Mouse (Mus musculus) adrenal gland, postnatal 10 days (tissue): ENCODE data around the gene Sspo. TPM values are rescaled to one million over a fixed set of nuclear protein-coding genes. Genes with fewer than 3 reads are reported as not detected.
"Not testable (repeated sequence)": the region's sequence is repeated elsewhere in the genome, so short reads cannot be mapped to it uniquely, and the experiment has no call there.

Source experiments
- DNase-seq: peaks from one replicate; pipeline ENCODE4 v3.0.0; 2021; ENCODE audit warnings: mixed read lengths
- total RNA-seq, 2 experiments: library from RNA; stranded (reverse); gene quantifications; 2 replicates each; pipeline ENCODE4 v1.2.3; 2021

Gene Sspo
- total RNA-seq, 2 experiments from 2014 or later, result 1.5 to 2.9 TPM

DNA sequence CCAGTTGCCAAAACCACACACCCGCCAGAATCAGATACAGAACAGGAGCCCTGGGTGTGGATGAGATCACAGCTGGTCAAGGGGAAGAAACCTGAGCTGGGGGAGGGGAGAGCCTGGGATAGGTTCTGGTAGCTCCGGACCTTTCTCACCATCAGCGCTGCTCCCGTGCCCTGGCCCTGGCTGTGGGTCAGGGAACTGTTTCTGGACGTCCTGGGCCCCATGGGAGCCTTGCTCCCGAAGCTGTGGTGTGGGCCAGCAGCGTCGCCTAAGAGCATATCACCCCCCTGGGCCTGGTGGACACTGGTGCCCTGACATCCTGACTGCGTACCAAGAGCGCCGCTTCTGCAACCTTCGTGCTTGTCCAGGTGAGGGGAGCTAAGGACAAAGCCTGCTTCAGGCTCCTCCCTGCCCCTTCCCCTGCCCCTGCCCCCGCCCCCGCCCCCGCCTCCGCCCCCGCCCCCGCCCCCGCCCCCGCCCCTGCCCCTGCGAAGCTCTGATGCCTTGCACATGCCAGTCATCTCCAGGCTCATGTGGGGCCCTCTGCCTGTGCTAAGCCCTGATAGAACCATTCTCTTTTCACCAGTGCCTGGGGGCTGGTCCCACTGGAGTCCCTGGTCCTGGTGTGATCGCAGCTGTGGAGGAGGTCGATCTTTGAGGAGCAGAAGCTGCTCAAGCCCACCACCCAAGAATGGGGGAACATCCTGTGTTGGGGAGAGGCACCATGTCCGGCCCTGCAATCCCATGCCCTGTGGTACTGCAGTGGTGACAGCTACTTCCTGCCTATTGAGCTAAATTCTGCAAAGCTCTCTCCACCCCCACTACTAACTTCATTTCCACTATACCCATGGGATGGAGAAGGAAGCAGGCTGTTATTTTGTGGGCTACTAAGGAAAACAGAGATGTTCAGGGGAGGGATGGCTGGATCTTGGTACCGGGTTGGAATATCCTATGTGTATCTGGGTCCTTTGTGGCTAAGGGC, 40.0 kb downstream of the Sspo start:
- DNase-seq, result peak; percentile 49

DNA sequence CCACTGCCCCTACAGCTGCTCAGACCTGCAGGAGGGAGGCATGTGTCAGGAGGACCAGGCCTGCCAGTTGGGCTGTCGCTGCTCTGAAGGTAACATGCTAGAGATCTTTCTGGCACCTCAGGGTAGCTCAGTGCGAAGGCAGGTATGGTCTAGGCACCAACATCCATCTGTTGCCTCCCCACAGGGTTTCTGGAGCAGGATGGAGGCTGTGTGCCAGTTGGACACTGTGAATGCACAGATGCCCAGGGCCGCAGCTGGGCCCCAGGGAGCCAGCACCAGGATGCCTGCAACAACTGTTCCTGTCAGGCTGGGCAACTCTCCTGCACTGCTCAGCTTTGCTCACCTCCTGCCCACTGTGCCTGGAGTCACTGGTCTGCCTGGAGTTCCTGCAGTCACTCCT, 41.7 kb downstream of the Sspo start:
- DNase-seq, result peak; percentile 42

DNA sequence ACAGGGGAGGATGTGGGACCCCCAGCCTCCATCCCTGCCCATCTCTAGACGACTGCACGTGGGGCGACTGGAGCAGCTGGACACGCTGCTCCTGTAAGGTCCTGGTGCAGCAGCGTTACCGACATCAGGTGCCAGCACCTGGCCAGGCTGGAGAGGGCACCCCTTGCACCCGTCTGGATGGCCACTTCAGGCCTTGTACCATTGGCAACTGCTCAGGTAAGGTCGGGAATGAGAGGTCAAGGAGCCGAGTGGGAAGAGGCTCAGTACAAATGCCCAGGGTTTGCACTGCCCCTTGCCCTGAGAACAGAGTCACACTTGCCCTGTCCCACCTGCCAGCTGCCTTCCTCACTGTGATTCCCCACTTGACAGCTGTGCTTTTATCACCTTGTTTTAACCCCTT, 43.3 kb downstream of the Sspo start:
- DNase-seq, result no peak

DNA sequence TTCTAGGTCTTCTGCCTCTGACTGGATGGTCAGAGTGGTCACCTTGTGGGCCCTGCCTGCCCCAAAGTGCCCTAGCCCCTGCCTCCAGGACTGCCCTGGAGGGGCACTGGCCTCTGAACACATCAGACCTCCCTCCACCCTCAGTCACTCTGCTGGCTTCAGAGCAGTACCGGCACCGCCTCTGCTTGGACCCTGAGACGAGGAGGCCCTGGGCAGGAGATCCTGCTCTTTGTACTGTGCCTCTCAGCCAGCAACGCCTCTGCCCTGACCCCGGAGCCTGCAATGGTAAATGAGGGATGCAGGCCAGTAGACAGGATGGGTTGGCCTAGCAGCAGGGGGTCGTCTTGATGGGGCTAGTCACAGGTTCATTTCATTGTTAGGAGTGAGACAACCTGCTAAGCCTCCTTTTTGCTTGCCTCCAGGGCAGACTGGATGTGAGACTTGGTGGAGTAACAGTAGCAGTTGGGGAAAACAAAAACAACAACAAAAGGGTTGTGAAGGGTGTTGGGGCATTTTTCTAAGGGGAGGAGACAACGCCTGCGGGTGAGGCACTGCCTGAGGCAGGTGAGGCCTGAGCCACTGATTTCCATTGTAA, 45.2 kb downstream of the Sspo start:
- no peak for DNase-seq

DNA sequence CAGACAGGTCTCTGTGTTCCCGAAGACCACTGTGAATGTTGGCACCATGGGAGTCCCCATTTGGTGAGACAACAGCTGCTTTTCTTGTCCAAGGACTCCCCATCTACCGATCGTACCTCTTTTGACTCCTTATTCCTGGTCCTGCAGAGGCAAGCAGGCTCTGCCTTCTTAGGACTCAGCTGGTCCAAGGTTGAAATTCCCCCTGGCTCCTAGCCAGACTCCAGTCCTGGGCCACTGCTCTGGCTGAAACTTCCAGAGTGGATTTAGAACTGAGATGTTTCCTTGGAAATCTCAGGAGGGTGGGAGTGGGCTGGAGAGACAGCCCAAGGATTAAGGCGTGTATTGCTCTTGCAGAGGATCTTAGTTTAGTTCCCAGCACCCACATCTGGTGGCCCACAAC, 49.5 kb downstream of the Sspo start:
- DNase-seq, result peak; percentile 39

DNA sequence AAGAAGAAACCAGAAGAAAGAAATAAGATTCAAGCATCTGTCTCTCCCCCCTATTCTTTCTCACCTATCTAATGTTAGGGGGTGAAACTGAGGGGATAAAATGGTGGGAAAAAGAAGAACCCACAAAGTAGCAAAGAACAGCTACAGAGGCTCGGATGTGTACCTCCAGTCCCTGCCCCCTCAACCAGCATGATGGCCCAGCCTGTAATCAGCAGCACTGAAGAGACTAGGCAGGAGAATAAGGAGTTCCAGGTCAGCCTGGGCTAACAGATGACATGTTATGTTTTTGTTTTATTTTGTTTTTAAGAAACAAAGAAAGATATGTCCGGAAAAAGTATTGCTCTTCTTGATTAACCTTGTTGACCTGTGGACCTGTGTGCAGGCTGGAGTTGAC, 55.8 kb downstream of the Sspo start:
- no peak for DNase-seq

DNA sequence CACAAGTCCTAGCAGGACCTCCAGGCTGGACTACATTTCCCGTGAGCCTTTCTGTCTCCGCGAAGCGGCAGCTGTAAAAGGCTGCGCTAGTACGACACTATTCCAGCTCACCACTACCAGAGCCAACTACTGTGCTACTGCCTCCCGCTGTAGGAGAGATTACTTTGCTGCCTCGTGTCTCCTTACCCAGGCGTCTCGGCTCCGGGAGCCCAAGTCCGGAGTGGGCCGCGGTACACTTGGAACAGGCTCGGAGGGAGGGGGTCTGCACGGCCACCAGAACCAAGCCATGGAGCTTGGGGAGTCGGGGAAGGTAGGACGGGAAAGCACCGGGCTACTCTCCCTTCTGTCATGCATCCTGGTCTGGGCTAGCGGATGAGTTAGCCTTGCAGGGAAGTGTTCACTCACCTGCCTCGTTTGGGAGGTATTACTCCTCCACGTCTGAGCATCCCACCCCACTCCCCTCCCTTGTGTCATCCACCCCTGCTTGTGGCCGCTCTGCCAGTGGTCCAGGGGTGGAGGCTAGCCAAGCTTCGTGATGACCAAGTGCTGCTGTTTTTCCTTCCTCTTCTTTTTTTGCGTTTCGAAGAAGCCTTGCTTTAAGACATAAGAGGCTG, 56.3 kb downstream of the Sspo start:
- DNase-seq, result peak; percentile 87

DNA sequence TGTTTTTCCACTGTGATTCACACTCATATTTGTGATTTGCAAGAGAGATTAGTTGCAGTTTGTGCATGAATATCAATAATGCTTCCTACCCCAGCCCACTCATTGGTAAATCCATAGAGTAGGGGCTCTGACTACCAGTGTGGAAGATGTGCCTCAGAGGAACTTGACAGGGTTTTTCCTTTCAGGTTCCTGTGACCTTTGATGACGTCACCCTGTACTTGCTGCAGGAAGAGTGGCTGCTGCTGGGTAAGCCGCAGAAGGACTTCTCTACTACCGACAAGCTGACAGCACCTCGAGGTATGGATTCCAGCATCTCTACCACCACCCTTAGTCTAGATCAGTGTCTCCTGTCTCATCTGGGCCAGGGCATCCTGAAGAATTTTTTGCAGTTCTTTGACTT, 60.1 kb downstream of the Sspo start:
- no peak for DNase-seq

DNA sequence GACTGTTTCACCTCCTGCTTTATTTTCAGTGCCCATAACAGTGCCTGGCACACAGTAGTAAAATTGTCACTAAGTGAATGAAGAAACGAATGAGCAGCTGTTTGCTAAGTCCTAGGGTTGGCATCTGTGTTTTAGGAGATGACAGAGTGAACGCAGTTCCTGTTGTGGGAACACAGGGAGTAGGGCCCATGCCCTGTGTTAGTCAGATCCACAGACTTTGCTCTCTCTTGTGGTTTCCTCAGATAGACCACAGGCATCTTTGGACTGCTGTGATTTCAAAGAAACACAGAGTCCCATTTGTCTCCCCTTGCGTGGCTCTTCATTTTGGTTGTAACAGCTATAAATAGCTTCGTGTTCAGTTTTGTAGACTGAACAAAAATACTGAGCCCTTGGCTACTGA, 62.4 kb downstream of the Sspo start:
- no peak for DNase-seq

DNA sequence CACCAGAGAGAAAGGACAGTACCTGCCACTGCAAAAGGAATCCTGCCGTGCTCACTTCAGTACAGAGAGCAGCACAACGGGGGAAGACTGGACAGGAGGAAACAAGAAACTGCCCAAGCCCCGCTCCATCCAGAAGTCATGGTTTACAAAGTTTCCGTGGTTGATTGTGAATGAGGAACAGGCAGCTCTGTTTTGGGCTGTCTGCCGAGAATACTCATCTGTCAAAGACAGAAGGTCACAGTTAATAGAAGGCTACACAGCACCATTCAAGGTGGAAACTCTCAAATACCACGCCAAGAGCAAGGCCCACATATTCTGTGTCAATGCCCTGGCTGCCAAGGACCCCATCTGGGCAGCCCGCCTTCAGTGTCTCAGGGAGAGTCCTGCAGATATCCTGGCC, 63.8 kb downstream of the Sspo start:
- DNase-seq, result peak; percentile 44

DNA sequence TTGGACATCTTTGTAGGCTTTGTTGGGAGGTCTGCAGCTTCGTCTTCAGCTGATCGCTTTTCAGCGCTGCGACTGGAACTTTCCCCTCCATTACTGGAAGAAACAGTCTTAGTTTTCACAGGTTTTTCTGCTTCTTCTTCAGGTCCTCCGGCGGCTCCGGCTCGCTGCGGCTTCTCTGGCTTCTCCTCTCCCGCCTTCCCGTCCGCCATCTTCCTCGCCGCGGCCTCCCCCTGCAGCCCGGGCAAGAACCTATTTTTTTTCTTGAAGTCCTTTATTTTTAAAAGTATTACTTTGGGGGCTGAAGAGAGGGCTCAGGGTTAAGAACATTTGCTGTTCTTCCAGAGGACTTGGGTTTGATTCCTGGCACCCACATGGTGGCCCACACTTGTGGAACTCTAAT, 76.9 kb downstream of the Sspo start:
- DNase-seq, result not testable (repeated sequence)

DNA sequence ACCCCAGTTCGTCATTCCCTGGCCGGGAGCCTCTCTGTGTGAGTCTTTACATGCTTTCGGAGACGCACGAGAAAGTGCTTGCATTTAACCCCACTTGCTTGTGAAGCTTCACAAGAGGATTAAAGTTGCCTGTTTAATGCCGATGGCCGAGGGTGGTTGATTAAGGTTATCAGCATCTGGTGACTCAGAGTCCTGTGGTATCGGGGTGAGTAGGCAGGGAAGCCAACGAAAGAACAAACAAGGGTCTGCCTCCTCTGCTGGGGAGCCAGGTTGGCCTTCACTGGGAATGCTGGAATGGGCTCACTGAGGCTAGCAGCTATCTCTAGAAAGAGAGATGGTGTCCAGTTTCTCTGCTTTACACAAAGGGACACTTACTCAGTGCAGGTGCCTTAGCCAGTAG, 79.9 kb downstream of the Sspo start:
- DNase-seq, result no peak

DNA sequence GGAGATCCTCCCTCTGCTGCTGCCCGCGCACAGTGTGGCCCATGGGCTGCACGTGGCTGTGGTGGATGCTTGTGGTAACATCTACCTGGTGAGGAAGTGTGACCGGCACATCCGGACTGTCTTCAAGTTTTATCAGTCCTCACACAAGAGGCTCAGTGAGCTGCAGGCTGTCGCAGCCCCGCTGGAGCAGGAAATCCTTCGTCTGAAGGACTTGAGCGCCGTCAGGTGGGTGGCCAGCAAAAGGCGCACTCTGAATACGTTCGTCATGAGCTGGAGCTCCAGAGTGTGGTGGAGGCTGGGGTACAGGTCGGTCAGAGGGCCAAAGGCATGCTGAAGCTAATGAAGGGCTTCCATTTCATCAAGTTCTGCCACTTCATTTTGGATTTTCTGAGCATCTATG, 81.2 kb downstream of the Sspo start:
- DNase-seq, result no peak

DNA sequence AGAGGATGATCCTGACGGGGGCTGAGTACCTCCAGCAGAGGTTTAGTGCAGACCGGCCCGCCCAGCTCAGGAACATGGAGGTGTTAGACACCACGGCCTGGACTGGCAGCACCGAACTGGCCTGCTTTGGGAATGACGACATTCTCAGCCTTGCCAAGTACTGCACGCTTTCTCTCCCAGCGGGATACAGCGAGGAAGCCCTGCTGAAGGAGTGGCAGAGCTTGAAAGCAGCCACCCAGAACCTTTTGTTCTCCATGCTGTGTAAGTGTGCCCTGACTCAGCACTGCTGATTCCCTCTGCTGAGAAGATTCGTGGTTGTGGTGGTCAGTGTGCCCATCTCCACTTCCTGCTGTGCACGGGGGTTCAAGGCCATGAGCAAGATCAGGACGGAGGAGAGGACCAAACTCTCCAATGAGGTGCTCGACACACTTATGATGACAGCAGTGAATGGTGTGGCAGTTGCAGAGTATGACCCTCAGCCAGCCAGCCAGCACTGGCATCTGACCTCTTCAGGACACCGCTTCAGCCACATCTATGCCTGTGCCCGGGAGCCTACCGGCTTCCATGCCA, 81.9 kb downstream of the Sspo start:
- DNase-seq, result no peak

DNA sequence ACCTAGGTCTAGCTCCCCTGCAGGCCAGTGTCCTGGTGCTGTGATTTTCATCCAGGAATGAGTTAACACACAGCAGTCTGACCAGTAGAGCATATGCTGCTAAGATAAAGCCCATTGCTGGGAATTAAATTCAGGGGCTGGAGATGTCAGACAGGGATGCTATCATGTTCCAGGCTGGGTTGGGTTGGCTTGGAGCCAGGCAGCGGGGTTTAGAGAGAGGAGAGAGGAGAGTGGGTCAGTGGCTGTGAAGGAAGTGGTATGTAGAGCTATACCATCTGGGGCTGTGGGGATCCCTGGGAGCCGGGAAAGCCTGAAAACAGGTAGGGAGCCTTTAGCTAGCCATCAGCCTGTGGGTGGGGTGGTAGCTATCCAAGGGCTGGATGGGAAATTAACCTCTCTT, 82.8 kb downstream of the Sspo start:
- DNase-seq, result no peak

DNA sequence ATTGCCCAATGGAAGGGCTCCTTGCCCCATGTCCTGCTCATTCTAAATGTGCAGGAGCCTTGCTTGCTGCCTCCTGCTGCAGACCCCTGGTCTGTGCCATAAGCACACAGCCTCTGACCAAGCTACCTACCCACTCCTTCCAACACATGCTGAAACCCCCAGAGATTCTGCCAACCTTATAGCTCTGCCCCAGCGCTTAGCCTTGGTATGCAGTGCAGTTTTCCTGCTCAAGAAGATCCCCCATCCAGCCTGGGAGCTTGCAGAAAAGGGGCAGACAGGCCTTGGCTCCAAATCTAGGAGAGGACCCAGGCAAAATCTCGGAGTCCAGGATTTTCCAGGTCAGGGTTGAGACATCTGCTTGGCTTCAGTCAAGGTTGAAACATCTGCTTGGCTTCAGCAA, 85.4 kb downstream of the Sspo start:
- no peak for DNase-seq

DNA sequence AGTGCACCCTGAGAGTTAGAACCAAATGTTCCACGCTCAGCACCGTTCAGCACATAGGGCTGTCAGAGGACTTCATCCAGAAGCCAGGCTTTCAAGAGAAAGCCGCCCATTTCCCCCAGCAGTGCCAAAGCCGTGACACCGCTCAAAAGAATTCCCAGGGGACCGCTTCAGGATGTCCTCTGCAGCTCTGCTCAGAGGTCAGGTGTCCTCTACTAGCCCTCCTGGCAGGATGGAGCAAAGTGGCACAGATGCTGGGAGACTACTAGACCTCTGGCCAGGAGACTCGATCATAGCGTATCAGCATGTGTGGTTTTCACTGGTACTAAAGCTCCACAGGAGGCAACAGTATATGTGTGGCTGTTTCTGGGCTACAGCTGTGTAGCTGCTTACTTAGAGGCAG, 86.9 kb downstream of the Sspo start:
- no peak for DNase-seq

DNA sequence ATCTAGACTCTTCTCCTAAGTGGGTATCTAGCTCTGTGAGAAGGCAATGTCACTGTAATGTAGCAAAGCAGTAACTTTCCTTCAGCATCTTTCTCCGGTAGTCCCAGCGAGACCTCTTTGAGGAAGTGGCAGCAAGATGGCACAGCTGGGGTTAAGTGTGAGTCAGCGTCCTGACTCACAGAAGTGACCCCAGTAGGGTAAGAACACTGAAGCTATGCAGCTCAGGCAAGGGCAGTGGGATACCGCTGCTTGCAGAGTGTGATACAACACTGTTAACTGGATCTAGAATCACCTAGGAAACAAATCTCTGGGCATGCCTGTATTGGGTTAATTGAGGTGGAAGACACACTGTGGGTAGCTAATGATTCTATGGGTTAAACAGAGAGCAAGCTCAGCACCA, 88.1 kb downstream of the Sspo start:
- DNase-seq, result no peak

DNA sequence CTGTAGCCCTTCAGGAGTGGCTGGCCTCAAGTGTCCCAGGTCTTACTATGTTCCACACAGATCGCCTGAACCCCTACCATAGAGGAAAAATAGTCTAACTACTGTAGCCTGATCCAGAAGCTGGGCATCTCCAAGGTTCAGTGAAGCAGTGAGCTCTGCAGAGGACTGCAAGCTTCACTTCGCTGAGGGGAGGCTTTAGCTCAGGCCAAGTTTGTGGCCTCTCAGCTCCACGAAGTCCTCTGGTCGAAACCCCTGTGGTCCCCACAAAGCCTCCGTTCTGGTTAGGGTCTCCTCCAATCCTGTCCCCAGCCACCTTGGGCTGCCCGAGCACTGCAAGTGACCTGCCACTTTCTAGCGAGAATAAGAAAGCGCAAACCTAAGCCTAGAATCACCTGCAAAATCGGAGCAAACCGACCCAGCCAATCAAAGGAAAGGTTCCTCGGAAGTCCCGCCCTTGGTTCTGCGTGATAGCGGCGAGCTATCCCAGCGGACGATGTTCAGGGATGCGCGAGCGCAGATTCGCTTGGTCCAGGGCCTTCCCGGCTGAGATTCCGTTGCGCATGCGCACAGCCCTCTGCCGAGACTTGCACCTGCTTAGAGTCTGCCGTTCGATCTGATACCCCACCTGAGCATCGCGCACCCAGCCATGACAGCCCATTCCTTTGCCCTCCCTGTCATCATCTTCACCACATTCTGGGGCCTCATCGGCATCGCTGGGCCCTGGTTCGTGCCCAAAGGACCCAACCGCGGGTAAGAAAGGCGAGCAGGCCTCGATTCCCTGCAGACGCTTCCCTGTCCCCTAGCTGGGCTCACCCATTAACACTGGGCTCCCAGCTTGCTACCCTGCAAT, 89.3 kb downstream of the Sspo start, which contains the start of gene Atp6v0e2:
Gene Atp6v0e2, plus strand, starts transcription at position 511 of the 850 bp plus-strand sequence.
- DNase-seq, result peak; percentile 86

DNA sequence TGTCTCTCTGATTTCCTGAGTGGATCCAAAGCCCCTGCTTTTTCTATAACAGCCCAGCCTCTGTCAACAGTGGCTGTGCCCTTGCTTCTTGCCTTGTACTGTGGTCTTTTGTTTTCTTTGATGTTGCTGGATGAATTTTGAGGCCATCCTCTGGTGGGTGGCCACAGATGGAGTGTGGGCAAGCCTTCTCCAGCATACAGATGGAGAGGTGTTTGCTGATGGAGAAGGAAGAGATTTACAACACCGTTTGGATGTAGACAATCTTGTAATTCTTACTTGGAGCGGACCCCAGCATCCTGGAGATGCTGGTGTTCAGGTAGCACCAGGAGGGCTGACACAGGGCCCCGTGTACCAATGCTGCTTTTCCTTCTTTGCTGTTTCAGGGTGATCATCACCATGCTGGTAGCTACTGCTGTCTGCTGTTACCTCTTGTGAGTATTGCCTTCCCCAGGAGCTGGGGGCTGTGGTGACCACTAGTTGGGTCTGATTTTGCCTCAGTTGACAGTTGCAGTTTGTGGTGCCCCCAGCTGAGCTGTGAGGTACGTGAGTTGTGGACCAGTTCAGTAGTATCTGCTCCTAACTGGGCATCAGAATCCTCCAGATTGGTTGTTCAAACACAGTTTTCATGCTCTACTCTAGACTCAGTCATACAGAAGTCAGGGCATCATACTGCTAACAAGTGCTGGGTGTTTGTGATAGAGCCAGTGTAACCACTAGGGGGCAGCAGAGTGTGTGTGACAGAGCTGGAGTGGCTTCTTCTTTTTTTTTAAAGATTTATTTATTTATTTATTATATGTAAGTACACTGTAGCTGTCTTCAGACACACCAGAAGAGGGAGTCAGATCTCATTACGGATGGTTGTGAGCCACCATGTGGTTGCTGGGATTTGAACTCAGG, 91.1 kb downstream of the Sspo start:
- peak; percentile 86 for DNase-seq

DNA sequence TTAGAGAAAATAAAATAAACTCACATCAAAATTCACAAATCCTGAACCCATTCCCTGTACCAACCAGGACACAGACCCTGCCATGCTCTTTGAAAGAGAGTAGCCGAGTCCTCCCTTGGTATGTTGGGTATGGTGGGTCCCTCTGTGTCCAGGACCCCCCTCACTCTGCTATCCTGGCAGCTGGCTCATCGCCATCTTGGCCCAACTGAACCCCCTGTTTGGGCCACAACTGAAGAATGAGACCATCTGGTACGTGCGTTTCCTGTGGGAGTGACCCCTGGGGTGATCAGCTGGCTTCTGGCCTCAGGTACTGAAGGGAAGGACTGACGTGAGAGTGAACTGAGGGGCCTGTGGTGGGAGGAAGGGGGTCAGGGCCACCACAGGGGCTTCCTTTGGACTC, 91.8 kb downstream of the Sspo start:
- DNase-seq, result no peak
